Mouse (Mus musculus) liver, embryonic 13.5 days (tissue): Measurements from ENCODE around the gene Arhgdia. TPM values are rescaled to one million over a fixed set of nuclear protein-coding genes. Genes with fewer than 3 reads are reported as not detected.
A peak's percentile ranks its signal among the peaks of the same experiment; 100 is the strongest.
"Not testable (repeated sequence)": the region's sequence is repeated elsewhere in the genome, so short reads cannot be mapped to it uniquely, and the experiment has no call there.

Experiments
- ATAC-seq: fragments of 200-750 bp; cut with Nextera tagmentation; 2 replicates; pipeline ENCODE4 v1.8.0; 2017; ENCODE audit warnings: low read depth, mild to moderate bottlenecking, moderate number of reproducible peaks, moderate library complexity
- DNase-seq: peaks from one replicate; pipeline ENCODE4 v3.0.0; 2022
- H3K27ac ChIP-seq: fragments of 300-500 bp; sonication (generic); 2 replicates; pipeline ENCODE4 v1.5.1; 2015; ENCODE audit warnings: moderate library complexity, mild to moderate bottlenecking, inconsistent platforms
- H3K27me3 ChIP-seq: fragments of 300-500 bp; sonication (generic); 2 replicates; pipeline ENCODE4 v1.6.1; 2015; ENCODE audit warnings: mild to moderate bottlenecking, inconsistent platforms
- H3K36me3 ChIP-seq: fragments of 300-500 bp; sonication (generic); 2 replicates; pipeline ENCODE4 v1.6.1; 2015; ENCODE audit warnings: mild to moderate bottlenecking, inconsistent platforms
- H3K4me1 ChIP-seq: fragments of 300-500 bp; sonication (generic); replicated peaks from 2 replicates; pipeline ENCODE4 v1.6.1; 2015; ENCODE audit warnings: inconsistent platforms
- H3K4me2 ChIP-seq: fragments of 300-500 bp; sonication (generic); 2 replicates; pipeline ENCODE4 v1.6.1; 2015; ENCODE audit warnings: inconsistent platforms, mild to moderate bottlenecking, moderate library complexity
- H3K4me3 ChIP-seq: fragments of 300-500 bp; sonication (generic); replicated peaks from 2 replicates; pipeline ENCODE4 v1.5.1; 2015; ENCODE audit warnings: mild to moderate bottlenecking, inconsistent platforms
- H3K9ac ChIP-seq: fragments of 300-500 bp; sonication (generic); 2 replicates; pipeline ENCODE4 v1.6.1; 2015; ENCODE audit warnings: mild to moderate bottlenecking, inconsistent platforms
- H3K9me3 ChIP-seq: fragments of 300-500 bp; sonication (generic); replicated peaks from 2 replicates; pipeline ENCODE4 v1.6.1; 2016; ENCODE audit warnings: inconsistent platforms
- WGBS: fragments of 180-500 bp; shearing (Covaris S2); methylation state at CpG from one replicate; pipeline ENCODE4 v1.1.7; 2015; ENCODE audit not compliant: insufficient replicate concordance; 5-methylcytosine and 5-hydroxymethylcytosine counted together
- polyA plus RNA-seq: library from polyadenylated mRNA; unstranded; fragments of >200 nt; fragmentation: Nextera tagmentation; extraction: Ambion mirVana; gene quantifications from 2 replicates; pipeline ENCODE4 v1.2.1, GENCODE M21; 2015

Gene Arhgdia
- polyA plus RNA-seq, 1 experiment from 2014 or later: 258 TPM

DNA sequence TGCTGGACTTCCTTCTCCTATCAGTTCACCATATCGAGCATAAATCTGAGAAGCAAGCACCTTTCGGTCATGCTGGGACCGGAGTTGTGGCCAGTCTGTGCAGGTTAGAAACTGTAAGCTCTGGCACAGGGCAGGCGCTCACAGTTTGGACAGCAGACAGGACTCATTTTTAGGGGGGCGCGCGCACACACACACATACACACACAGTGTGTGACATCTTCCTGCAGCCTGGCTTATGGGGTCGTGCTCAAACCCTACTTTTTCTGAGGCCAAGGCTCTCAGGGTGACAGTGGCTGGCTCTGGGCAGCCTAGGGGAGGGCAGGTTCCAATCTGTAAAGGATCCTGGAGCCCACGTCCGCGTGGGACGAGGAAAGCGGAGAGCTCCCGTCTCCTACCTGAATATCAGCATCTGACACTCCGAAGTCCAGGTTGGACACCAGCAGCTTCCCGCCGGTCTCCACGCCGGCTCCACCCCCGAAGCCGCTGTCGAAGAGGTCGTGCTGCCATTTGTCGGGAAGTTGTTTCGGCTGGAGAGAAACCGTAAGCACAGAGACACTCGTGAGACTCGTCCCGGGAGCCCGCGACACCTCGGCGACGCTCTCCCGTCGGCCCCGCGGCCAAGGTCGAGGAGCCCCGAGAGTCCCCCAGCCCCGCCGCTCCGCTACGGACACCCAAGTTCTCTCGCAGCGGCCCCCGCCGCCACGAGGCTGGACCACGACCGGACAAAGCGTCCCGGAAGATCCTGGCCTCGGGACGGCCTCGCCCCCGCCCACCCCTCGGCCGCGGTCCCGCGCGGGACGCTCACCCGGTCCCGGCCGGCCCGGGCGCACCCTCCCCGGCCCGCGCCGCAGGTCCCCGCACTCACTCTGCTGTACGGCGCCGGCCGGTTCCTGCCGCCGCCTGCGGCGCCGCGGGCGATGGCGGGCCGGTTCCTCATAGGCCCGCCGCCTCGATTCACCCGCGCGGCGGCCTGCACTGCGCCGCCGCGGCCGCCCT lies 16.1 kb upstream of the Arhgdia start:
- H3K36me3 ChIP-seq: peaks cover 68% of the 10 kb centered on the region

DNA sequence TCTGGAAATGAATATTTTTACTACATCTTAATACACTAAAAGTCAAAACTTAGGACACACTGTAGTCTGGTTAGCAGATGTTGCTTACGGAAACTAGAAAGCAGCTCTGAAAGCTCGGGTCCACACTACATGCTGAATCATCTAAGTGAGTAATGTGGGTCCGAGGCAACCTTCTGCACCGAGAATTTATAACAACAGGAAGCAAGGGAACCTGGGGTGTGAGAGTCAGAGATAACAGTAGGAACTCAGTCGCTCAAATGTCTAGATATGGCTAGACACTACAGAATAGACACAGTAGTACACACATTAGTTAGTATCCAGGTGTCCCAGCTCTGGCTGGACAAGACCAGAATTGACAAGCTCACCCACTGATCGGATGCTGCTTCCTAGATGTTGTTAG lies 7.1 kb upstream of the Arhgdia start:
- H3K9ac ChIP-seq: peak overlapping the region; percentile 40
- ATAC-seq (peak; percentile 60), DNase-seq (no peak)
- H3K27me3 ChIP-seq: no peaks in the 10 kb centered on the region
- H3K4me1 ChIP-seq: peaks cover 23% of the 10 kb centered on the region
- 23% methylated on average over 6 of the region's 6 CpGs for WGBS
- H3K27ac ChIP-seq: peak overlapping the region; percentile 61
- H3K4me3 ChIP-seq: no peak overlapping the region
- no peaks in the 10 kb centered on the region for H3K9me3 ChIP-seq
- peaks cover 97% of the 10 kb centered on the region for H3K36me3 ChIP-seq
- H3K4me2 ChIP-seq: no peak overlapping the region

More for the DNA sequence above, 16.1 kb upstream of the Arhgdia start:
- H3K27me3 ChIP-seq: no peaks in the 10 kb centered on the region
- peak overlapping the region; percentile 99 for H3K4me3 ChIP-seq
- peaks cover 78% of the 10 kb centered on the region for H3K4me1 ChIP-seq
- ATAC-seq (peak; percentile 38), DNase-seq (no peak)
- peak overlapping the region; percentile 95 for H3K27ac ChIP-seq
- peak overlapping the region; percentile 98 for H3K4me2 ChIP-seq
- no peaks in the 10 kb centered on the region for H3K9me3 ChIP-seq
- H3K9ac ChIP-seq: peak overlapping the region; percentile 99
- 2% methylated on average over 88 of the region's 99 CpGs for WGBS

GRCm38 (mm10) chr11:120583937-120584336 lies 2.5 kb upstream of the Arhgdia start:
- 91% methylated on average over 1 of the region's 1 CpGs for WGBS
- Histone ChIP-seq H3K9ac (no peak overlapping the region), H3K27ac (no peak overlapping the region), H3K4me1 (peaks cover 36% of the 10 kb centered on the region), H3K27me3 (no peaks in the 10 kb centered on the region), H3K36me3 (peaks cover 67% of the 10 kb centered on the region), H3K9me3 (no peaks in the 10 kb centered on the region), H3K4me3 (no peak overlapping the region), H3K4me2 (no peak overlapping the region)
- DNase-seq (no peak), ATAC-seq (no peak)

DNA sequence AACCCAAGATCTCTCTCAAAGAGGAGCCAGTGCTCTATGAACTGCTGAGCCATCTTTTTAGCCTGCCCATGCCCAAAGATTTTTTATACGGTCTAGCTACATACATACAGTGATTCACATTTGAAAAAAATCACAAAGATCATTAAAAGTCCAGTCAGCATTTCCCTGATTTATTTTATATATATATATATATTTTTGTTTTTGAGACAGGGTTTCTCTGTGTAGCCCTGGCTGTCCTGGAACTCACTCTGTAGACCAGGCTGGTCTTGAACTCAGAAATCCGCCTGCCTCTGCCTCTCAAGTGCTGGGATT lies 1.5 kb upstream of the Arhgdia start:
- DNase-seq, H3K27ac ChIP-seq, H3K27me3 ChIP-seq, ATAC-seq, H3K9me3 ChIP-seq, H3K9ac ChIP-seq, H3K4me3 ChIP-seq, H3K4me2 ChIP-seq: not testable (repeated sequence)
- 73% methylated on average over 2 of the region's 2 CpGs for WGBS
- Histone ChIP-seq H3K4me1 (peaks cover 39% of the 10 kb centered on the region), H3K36me3 (peaks cover 67% of the 10 kb centered on the region)

DNA sequence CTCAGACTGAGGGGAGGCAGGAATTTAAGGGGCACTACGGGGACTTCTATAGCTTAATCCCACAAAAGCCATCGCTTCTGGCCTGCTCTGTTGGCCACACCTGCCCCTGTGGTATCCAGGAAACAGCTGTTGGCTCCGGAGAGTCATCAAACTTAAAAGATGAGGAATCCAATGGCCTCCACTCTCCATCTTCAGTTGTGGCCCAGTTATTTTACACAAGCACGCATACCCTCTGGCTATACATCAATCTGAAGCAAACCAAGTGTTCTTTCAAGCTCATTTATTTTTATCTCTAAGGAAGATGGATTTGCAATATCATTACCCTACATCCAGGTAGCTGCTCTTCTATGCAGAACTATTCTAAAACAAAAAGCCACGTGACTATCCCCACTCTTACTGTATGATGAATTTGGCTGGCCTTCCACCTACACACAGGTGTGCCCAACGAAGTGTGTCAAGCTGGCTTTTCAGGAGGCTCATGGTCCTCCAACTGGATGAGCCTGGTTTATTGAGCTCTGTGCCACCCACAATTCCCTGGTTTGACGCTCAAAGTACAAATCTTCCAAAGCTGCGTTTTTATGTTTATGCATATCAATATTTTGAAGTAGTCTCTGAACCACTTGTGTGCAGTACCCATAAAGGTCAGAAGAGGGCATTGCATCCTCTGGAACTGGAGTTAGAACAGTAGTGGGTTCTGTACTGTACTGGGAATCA lies 1.0 kb upstream of the Arhgdia start:
- DNase-seq (no peak), ATAC-seq (no peak)
- peak overlapping the region; percentile 87 for H3K4me3 ChIP-seq
- H3K27ac ChIP-seq: peak overlapping the region; percentile 83
- peak overlapping the region; percentile 90 for H3K4me2 ChIP-seq
- peak overlapping the region; percentile 91 for H3K9ac ChIP-seq
- H3K27me3 ChIP-seq: no peaks in the 10 kb centered on the region
- no peaks in the 10 kb centered on the region for H3K9me3 ChIP-seq
- peaks cover 67% of the 10 kb centered on the region for H3K36me3 ChIP-seq
- peaks cover 44% of the 10 kb centered on the region for H3K4me1 ChIP-seq
- 49% methylated on average over 8 of the region's 8 CpGs for WGBS

GRCm38 (mm10) chr11:120580871-120581331 lies 523 bp downstream of the Arhgdia start:
- Histone ChIP-seq H3K27me3 (no peaks in the 10 kb centered on the region), H3K4me1 (peaks cover 60% of the 10 kb centered on the region), H3K9me3 (no peaks in the 10 kb centered on the region), H3K4me2 (peak overlapping the region; percentile 90), H3K9ac (peak overlapping the region; percentile 91), H3K36me3 (peaks cover 56% of the 10 kb centered on the region), H3K27ac (peak overlapping the region; percentile 83), H3K4me3 (peak overlapping the region; percentile 87)
- ATAC-seq (peak; percentile 64), DNase-seq (peak; percentile 44)
- WGBS: 0% methylated on average over 41 of the region's 44 CpGs

GRCm38 (mm10) chr11:120580190-120580589 lies 1.2 kb downstream of the Arhgdia start:
- no peaks in the 10 kb centered on the region for H3K27me3 ChIP-seq
- H3K4me3 ChIP-seq: peak overlapping the region; percentile 87
- H3K9ac ChIP-seq: peak overlapping the region; percentile 91
- DNase-seq (no peak), ATAC-seq (no peak)
- H3K9me3 ChIP-seq: no peaks in the 10 kb centered on the region
- peak overlapping the region; percentile 83 for H3K27ac ChIP-seq
- H3K4me1 ChIP-seq: peaks cover 65% of the 10 kb centered on the region
- peaks cover 48% of the 10 kb centered on the region for H3K36me3 ChIP-seq
- H3K4me2 ChIP-seq: peak overlapping the region; percentile 90
- 40% methylated on average over 7 of the region's 7 CpGs for WGBS

GRCm38 (mm10) chr11:120579316-120580107 lies 1.9 kb downstream of the Arhgdia start:
- H3K27me3 ChIP-seq: no peaks in the 10 kb centered on the region
- H3K36me3 ChIP-seq: peaks cover 44% of the 10 kb centered on the region
- H3K4me3 ChIP-seq: peak overlapping the region; percentile 87
- peak overlapping the region; percentile 83 for H3K27ac ChIP-seq
- peak overlapping the region; percentile 91 for H3K9ac ChIP-seq
- DNase-seq (peak; percentile 63), ATAC-seq (no peak)
- no peaks in the 10 kb centered on the region for H3K9me3 ChIP-seq
- peaks cover 72% of the 10 kb centered on the region for H3K4me1 ChIP-seq
- H3K4me2 ChIP-seq: peak overlapping the region; percentile 90
- WGBS: 56% methylated on average over 15 of the region's 15 CpGs

DNA sequence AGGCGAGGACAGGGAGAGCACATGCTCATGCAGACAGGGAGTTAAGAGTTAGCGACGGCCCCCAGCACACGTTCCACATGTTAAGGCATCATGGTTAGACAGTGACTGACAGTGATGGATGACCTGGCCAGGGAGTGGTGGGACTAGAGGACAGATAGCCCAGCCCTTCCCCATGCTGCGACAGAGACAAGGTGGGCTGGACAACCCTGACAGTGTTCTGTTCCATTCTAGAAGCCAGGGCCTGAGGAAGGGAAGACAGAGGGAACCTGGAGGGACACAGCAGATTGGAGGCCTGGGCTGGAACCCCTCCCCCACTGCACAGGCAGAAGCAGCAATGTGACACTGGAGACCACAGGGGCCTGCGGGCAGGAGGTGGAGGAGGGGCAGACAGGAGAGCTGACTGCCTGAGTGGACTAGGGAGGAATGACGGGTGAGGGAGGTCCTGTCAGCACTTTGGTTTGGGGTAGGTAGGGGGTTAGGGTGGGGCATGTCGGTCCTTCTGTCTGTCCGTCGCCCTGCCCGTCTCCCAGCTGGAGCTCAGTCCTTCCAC lies 2.7 kb downstream of the Arhgdia start:
- Histone ChIP-seq H3K4me3 (no peak overlapping the region), H3K27ac (0 out of 2 replicates have a peak overlapping the region, but pooled peaks have one; percentile 18), H3K27me3 (no peaks in the 10 kb centered on the region), H3K4me2 (no peak overlapping the region), H3K9ac (0 out of 2 replicates have a peak overlapping the region, but pooled peaks have one; percentile 26), H3K9me3 (no peaks in the 10 kb centered on the region), H3K4me1 (peaks cover 78% of the 10 kb centered on the region), H3K36me3 (peaks cover 36% of the 10 kb centered on the region)
- no peak for ATAC-seq
- DNase-seq: no peak
- 86% methylated on average over 11 of the region's 11 CpGs for WGBS

DNA sequence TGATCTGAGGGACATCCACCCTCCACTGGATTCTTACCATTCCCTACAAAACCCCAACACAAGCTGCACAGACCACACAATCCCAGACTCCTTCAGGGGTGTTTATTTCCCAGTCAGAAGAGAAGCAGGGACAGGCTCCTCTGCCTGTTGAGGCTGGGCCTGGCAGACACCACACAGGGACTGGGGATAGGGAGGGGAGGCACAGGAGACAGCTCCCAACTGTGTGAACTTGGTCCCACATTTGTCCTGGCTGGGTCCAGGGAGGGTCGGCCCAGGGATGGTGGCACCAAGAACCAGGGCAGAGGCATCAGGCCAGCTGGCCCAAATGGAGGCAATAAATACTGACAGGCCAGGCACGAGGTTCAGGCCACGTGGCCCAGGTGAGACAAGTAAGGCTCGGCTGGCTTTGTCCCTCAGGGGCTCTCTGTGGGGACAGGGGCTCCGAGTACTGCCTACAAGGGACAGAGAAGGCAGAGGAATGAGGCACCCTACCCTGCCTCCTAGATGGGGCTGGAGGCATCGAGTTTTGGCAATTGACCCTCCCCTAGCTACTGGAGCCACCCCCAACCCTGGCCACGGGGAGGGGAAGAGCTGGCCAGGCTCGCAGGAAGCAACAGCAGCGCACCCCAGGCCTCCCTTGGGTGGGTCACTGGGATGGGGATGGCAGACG lies 3.3 kb downstream of the Arhgdia start:
- Histone ChIP-seq H3K27ac (peak overlapping the region; percentile 80), H3K4me1 (peaks cover 78% of the 10 kb centered on the region), H3K4me2 (no peak overlapping the region), H3K36me3 (peaks cover 32% of the 10 kb centered on the region), H3K4me3 (no peak overlapping the region), H3K9ac (0 out of 2 replicates have a peak overlapping the region, but pooled peaks have one; percentile 26), H3K27me3 (no peaks in the 10 kb centered on the region), H3K9me3 (no peaks in the 10 kb centered on the region)
- ATAC-seq (no peak), DNase-seq (no peak)
- 86% methylated on average over 10 of the region's 10 CpGs for WGBS
